Mouse (Mus musculus): ENCODE results near the gene Cpz. TPM values are rescaled to one million over a fixed set of nuclear protein-coding genes. Genes with fewer than 3 reads are reported as not detected.

The Cpz gene
- total and polyA plus RNA-seq, 3 experiments: 0.10 TPM; not detected in 2

DNA sequence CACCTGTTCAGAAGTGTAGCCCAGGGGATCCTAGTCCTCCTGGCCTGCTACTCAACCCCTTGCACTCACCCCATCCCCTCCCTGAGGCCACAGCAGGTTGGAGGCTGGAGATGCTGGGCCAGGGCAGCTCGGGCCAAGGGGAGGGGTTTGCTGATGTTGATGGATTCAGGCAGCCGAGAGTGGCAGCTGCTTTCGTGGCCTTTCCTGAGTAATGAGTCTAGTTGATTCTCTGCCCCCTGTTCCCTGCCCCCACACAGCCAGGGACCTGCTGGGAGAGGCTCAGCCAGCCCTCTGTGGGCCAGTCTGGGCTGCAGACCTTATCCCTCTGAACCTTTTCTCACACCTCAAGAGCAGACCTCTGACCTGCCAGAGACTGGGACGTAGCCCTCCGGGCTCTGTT is 29.5 kb downstream of the Cpz start:
- H3K9ac ChIP-seq (ENCODE audit: control insufficient read depth, low read depth, low read length, poor library complexity, severe bottlenecking): no peak overlapping the region
- no peak for DNase-seq (ENCODE audit: low read depth, low spot score)
- no peak overlapping the region for H3K4me3 ChIP-seq (ENCODE audit: control insufficient read depth in 1 of 2, insufficient read depth in 1 of 2, low read depth in 2 of 2, low read length in 2 of 2)
- no peak for TF ChIP-seq ETS1 (IDR thresholded peaks at IDR 0.05; ENCODE audit: low read depth, low read length)
- TF ChIP-seq ZC3H11A (IDR thresholded peaks at IDR 0.05; ENCODE audit: low read depth, low read length): no peak
- no peak for TF ChIP-seq SIN3A (IDR thresholded peaks at IDR 0.05; ENCODE audit: low read length)
- TF ChIP-seq E2F4 (IDR thresholded peaks at IDR 0.05; ENCODE audit: borderline replicate concordance, low read depth, low read length): no peak
- no peak for TF ChIP-seq NRF1 (IDR thresholded peaks at IDR 0.05; ENCODE audit: insufficient read depth, low read depth, low read length, poor library complexity, severe bottlenecking)
- TF ChIP-seq MEF2A (IDR thresholded peaks at IDR 0.05; ENCODE audit: extremely low read depth, insufficient replicate concordance, low read depth, low read length, poor library complexity, severe bottlenecking): no peak
- no peak for TF ChIP-seq MAZ (IDR thresholded peaks at IDR 0.05; ENCODE audit: low read depth, low read length)
- H3K27ac ChIP-seq (ENCODE audit: control insufficient read depth, low read depth, low read length): no peak overlapping the region
- H3K79me2 ChIP-seq (ENCODE audit: control insufficient read depth, insufficient read depth, low read length, poor library complexity): no peaks in the 10 kb centered on the region
- no peaks in the 10 kb centered on the region for H3K27me3 ChIP-seq (ENCODE audit: control insufficient read depth in 1 of 2, insufficient read depth in 2 of 2, low read length in 2 of 2)
- no peaks in the 10 kb centered on the region for H3K36me3 ChIP-seq (ENCODE audit: control insufficient read depth in 1 of 2, insufficient read depth in 2 of 2, low read length in 2 of 2)
- H3K9me3 ChIP-seq (replicated peaks; ENCODE audit: insufficient read depth, low read length): no peaks in the 10 kb centered on the region
- H3K4me1 ChIP-seq (ENCODE audit: control insufficient read depth in 1 of 2, insufficient read depth in 2 of 2, low read length in 2 of 2): no peaks in the 10 kb centered on the region

DNA sequence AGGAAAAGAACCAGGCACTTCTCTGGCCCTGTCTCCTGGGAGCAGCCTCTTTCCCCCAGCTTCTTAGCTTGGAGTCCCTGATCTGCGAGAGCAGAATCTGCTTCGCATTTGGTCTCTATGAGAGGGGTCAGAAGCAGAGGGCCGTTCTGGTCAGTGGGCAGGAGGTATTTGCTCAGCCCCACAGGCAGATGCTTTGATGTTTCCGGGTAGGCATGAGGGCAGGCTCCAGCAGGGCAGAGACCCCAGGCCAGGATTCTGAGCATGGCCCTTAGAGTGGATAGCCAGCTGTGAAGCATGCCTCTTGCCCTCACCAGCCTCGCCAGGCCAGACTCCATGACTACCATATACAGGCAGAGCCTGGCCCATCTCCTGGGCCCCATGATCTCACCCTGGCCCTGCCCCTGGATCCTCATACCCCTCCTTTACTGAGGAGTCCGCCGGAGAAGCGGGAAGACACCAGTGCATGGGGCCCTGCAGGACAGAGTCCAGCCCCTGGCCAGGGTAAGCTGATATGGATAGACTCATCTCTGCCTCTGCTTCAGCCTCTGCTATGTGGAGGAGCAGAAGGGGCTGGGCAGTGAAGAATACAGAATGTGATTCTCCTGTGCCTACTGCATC is 30.6 kb downstream of the Cpz start:
- TF ChIP-seq CHD1 (IDR thresholded peaks at IDR 0.05; ENCODE audit: low read depth, low read length) (no peak), UBTF (IDR thresholded peaks at IDR 0.05; ENCODE audit: borderline replicate concordance, insufficient read depth, low read depth, low read length) (no peak), MAZ (IDR thresholded peaks at IDR 0.05; ENCODE audit: low read depth, low read length) (no peak), NELFE (IDR thresholded peaks at IDR 0.05; ENCODE audit: low read depth, low read length) (no peak), CTCF (IDR thresholded peaks at IDR 0.05 in 2 of 3, conservative IDR thresholded peaks at IDR 0.05 in 1 of 3; ENCODE audit: control insufficient read depth in 1 of 3, insufficient read depth in 1 of 3, low read depth in 2 of 3, low read length in 3 of 3, poor library complexity in 1 of 3, severe bottlenecking in 1 of 3) (no peak), ZNF384 (IDR thresholded peaks at IDR 0.05; ENCODE audit: low read depth, low read length) (no peak), TBP (IDR thresholded peaks at IDR 0.05; ENCODE audit: low read depth, low read length) (no peak), MAFK (IDR thresholded peaks at IDR 0.05; ENCODE audit: borderline replicate concordance, low read depth, low read length) (no peak), RCOR1 (IDR thresholded peaks at IDR 0.05; ENCODE audit: low read depth, low read length) (no peak), MYB (IDR thresholded peaks at IDR 0.05; ENCODE audit: low read depth, low read length) (no peak), ETS1 (IDR thresholded peaks at IDR 0.05; ENCODE audit: low read depth, low read length) (no peak), HCFC1 (IDR thresholded peaks at IDR 0.05; ENCODE audit: low read depth, low read length) (no peak), E2F4 (IDR thresholded peaks at IDR 0.05; ENCODE audit: borderline replicate concordance, low read depth, low read length) (no peak), JUND (IDR thresholded peaks at IDR 0.05; ENCODE audit: low read depth, low read length) (no peak), ZC3H11A (IDR thresholded peaks at IDR 0.05; ENCODE audit: low read depth, low read length) (no peak), TCF12 (IDR thresholded peaks at IDR 0.05; ENCODE audit: low read depth, low read length) (no peak), KAT2A (conservative IDR thresholded peaks at IDR 0.05; ENCODE audit: low read depth, low read length) (no peak), ZMIZ1 (IDR thresholded peaks at IDR 0.05; ENCODE audit: low read depth, low read length) (no peak), GATA1 (IDR thresholded peaks at IDR 0.05; ENCODE audit: low read depth, low read length) (no peak), USF1 (IDR thresholded peaks at IDR 0.05; ENCODE audit: low read depth, low read length) (no peak)
- Histone ChIP-seq H3K27me3 (ENCODE audit: control insufficient read depth in 1 of 2, insufficient read depth in 2 of 2, low read length in 2 of 2) (no peaks in the 10 kb centered on the region), H3K9ac (ENCODE audit: control insufficient read depth, low read depth, low read length, poor library complexity, severe bottlenecking) (no peak overlapping the region), H3K79me2 (ENCODE audit: control insufficient read depth, insufficient read depth, low read length, poor library complexity) (no peaks in the 10 kb centered on the region), H3K27ac (ENCODE audit: control insufficient read depth, low read depth, low read length) (no peak overlapping the region), H3K9me3 (replicated peaks; ENCODE audit: insufficient read depth, low read length) (no peaks in the 10 kb centered on the region), H3K4me3 (ENCODE audit: control insufficient read depth in 1 of 2, insufficient read depth in 1 of 2, low read depth in 2 of 2, low read length in 2 of 2) (no peak overlapping the region), H3K36me3 (ENCODE audit: control insufficient read depth in 1 of 2, insufficient read depth in 2 of 2, low read length in 2 of 2) (no peaks in the 10 kb centered on the region), H3K4me1 (ENCODE audit: control insufficient read depth in 1 of 2, insufficient read depth in 2 of 2, low read length in 2 of 2) (no peaks in the 10 kb centered on the region)
- no peak for DNase-seq (ENCODE audit: low read depth, low spot score)

Measured in MEL (cell line).